Mouse (Mus musculus) urinary bladder, adult 18-20 months (tissue): ENCODE results near the gene Arhgef7.
"Not testable (repeated sequence)": the region's sequence is repeated elsewhere in the genome, so short reads cannot be mapped to it uniquely, and the experiment has no call there.

ENCODE experiments used
- DNase-seq, 2 experiments: peaks; one replicate each; pipeline ENCODE4 v3.0.0; 2022; ENCODE audit warnings: low spot score in 2 of 2, mixed read lengths in 2 of 2

Arhgef7 gene

GRCm38 (mm10) chr8:11831939-11832338, 104.4 kb downstream of the Arhgef7 start:
- no peak for DNase-seq

- no peak for DNase-seq
Observed at GRCm38 (mm10) chr8:11833157-11833556, 105.6 kb downstream of the Arhgef7 start.

GRCm38 (mm10) chr8:11834200-11834599, 106.7 kb downstream of the Arhgef7 start:
- DNase-seq = no peak

DNA sequence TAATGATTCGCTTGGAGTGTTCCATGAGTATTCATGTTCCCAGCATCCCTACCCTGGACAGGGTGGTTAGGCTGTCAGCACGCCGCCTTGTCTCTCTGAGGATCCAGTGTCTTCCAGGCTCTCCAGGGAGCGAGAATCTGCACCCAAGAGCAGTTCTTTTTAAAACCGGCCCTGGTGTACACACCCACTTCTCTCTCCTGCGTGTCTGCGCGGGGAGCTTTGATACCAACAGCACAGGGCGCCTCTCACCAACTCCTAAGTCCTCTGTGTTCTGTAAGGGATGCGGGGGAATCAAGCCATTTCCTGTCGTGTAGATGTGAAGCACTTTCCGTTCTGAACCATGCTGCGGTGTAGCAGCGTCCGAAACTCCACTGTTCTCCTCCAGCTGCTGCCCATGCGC, 107.2 kb downstream of the Arhgef7 start:
- no peak for DNase-seq

- no peak for DNase-seq
Observed at GRCm38 (mm10) chr8:11840174-11840573, 112.7 kb downstream of the Arhgef7 start, which contains the start of gene Tex29. Gene Tex29 (plus strand): TSS chr8:11840474.

DNA sequence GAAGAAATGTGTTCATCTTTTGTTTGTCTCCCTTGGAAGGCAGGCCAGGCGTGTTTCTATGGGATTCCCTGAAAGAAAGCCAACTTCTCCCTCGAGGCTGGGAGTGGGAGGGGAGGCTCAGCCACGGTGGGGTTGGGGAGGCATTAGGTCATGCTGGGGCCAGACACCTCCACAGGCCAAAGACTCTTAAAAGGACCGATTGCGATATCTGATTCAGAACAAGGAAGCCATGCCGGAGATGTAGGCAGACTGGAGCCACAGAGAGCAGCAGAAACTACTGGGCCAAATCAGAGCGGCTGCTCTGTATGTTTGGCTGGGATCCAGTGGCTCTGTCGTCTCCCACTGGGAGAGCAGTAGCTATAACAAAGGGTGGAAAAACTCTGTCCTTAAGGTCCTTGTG, 114.0 kb downstream of the Arhgef7 start:
- no peak for DNase-seq

GRCm38 (mm10) chr8:11842757-11843156, 115.2 kb downstream of the Arhgef7 start:
- DNase-seq = no peak

DNA sequence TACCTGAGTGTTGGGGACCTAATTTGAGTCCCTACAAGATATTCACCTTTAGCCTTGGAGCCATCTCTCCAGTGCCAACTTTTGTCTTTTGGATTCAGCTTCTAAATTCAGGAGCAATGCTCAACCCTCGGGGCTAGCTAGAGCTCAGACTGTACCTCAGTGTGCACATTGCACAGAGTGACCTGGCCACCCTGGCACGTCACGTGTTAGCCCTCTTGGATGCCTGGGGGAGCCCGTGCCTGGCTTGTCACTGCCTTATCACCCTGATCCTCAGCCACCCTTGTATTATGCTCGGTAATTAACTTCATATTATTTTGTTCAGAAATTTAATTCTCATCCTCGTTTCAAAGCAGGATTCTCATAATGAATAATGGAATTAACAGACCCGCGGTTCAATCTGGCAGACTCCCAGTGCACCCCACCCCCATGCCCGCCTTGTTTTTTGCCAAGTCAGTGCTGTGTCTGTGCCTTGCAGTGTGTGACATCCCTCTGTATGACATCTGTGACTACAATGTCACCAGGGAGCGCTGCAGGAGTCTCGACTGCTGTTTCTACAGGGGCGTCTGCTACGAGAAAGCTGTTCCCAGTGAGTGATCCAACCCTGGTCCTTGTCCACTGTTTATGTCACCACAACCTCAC, 116.3 kb downstream of the Arhgef7 start:
- DNase-seq = no peak

DNA sequence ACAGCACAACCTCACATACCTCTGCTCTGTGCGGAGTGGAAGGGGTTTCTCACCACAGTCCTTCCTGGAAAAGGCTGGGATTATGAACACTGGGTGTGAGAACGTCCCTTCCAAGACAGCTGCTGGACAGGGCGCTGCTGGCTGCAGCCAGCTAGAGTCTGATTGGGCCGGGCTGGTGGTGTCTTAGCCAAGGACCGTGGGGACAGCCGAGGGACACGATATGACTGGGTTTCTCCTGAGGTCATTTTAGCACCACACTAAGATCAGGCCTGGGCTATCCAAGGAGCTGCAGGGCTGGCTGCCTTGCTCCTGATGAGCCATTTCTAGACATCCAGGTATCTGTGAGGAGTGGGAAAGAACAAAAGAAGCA, 116.8 kb downstream of the Arhgef7 start:
- no peak for DNase-seq

DNA sequence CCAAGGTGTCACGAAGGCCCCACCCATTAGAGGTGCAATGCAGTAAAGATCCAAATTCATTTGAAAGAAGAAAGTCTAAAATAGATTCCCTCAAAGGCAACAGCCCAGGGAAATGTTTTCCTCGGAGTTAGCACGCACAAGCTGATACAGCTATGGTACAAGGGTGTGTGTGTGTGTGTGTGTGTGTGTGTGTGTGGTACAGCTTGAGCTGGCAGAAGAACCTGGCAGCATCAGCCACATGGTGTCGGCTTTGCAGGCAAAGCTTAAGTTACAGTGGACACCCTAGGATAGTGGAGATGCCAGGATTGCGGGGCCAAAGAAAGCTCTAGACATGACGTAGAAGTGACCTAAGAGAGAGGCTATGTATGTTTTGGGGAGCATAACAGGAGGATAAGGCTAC, 119.3 kb downstream of the Arhgef7 start:
- no peak for DNase-seq

GRCm38 (mm10) chr8:11867832-11868231, 140.3 kb downstream of the Arhgef7 start:
- DNase-seq = no peak

DNA sequence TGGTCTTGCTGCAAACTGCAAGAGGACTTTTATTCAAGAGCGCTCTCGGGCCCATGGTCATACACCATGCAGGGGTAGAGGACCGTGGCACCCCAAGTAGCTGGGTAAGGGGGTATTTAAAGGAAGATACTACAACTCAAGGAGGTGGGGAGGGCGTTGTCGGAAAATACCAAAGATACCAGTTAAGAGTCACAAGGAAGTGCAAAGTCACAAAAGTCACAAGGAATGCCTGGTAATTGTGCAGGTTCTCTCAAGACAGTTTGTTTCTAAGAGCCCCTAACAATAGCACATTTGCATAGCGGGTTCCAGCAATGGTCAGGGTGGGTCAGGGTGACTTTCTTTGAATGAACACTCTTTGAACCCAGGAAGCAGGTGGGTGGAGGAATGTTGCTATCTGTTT, 146.7 kb downstream of the Arhgef7 start:
- not testable (repeated sequence) for DNase-seq

GRCm38 (mm10) chr8:11884646-11885045, 157.1 kb downstream of the Arhgef7 start:
- DNase-seq = no peak
